Mouse (Mus musculus): ENCODE data around the gene Stambpl1. TPM values are rescaled to one million over a fixed set of nuclear protein-coding genes. Genes with fewer than 3 reads are reported as not detected.

Stambpl1 gene
- 132 TPM for polyA plus RNA-seq (2017; shearing (Covaris generic))

GRCm38 (mm10) chr19:34192008-34192963 is at the start of gene Stambpl1:
Gene Stambpl1, plus strand, starts transcription at chr19:34192229.

GRCm38 (mm10) chr19:34165891-34166290 is 26.1 kb upstream of the Stambpl1 start, which contains the start of gene Ankrd22:
Gene Ankrd22, minus strand, starts transcription at chr19:34166053.

GRCm38 (mm10) chr19:34254880-34255681 is 63.1 kb downstream of the Stambpl1 start, which contains the start of gene Acta2:
Gene Acta2, minus strand, starts transcription at chr19:34255590.

Other genes with a start within 250 kb of the Stambpl1 start
- gene Lipf, start 231.0 kb upstream of the Stambpl1 start, polyA plus RNA-seq (2017; shearing (Covaris generic)) = not detected
- gene Lipk, start 183.9 kb upstream of the Stambpl1 start, polyA plus RNA-seq (2017; shearing (Covaris generic)) = not detected
- not detected for gene Lipn, start 124.9 kb upstream of the Stambpl1 start, polyA plus RNA-seq (2017; shearing (Covaris generic))
- gene Lipm, start 91.3 kb upstream of the Stambpl1 start, polyA plus RNA-seq (2017; shearing (Covaris generic)) = 0.06 TPM
- gene Ankrd22, start 26.2 kb upstream of the Stambpl1 start, polyA plus RNA-seq (2017; shearing (Covaris generic)) = not detected
- gene Acta2, start 63.4 kb downstream of the Stambpl1 start, polyA plus RNA-seq (2017; shearing (Covaris generic)) = not detected
- gene Fas, start 98.4 kb downstream of the Stambpl1 start, polyA plus RNA-seq (2017; shearing (Covaris generic)) = 97.2 TPM

All from CD4-positive, CD25-positive, alpha-beta regulatory T cell (primary cell).